In the genomic region with DNA sequence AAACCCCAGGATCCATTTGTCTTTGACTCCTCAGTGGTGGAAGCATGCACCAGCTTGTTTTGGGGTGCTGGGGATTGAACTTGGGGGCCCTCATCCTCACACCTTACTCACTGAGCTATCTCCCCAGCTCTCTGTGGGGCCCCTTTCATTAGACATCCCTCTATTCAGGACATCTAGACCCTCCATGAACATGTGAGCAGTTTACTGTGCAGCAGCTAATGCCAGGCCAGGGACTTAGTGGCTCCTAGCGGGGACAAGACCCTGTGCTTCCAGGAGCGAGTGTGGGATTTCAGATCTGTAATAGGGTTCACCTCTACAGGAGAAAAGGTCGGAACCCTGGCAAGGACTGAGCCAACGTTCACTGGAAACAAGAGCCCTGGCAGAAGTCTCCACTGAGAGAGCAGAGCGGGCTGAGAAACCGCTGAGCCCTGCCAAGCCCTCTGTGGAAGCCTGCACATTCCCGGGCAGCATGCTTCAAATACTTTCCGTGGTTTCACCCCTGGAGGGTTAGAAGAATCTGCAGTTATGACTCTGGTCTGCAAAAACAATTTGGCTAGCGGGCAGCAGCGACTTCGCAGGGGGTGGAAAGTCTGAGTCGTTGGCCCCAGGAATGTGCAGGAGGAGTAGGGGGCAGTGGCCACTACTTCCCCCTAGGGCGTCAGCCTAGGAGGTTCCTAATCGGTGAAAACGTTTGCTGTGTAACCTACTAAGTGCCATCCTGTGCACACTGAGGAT, we compare ENCODE assay signal across 9 mouse cellular contexts.
DNase-seq lines count a peak whose midpoint lies in the region; ATAC-seq lines count a peak whose summit lies in the region.
"Had no signal": no experiment of that assay in that cellular context is flagged by ENCODE, and none has a peak within 500 bp of the region (broad histone marks: within the 10 kb centered on the region; RNA-seq: fewer than 3 reads in every experiment).

No protein-coding gene starts in this region.

- H3K4me2 ChIP-seq in heart, embryonic 13.5 days: peak overlapping the region; percentile 47
- peak overlapping the region; percentile 17; the same call in 1 of the 2 replicates for H3K4me2 ChIP-seq in limb, embryonic 12.5 days
- H3K4me2 ChIP-seq in hindbrain, embryonic 14.5 days (replicated peaks): no peak overlapping the region

- peak overlapping the region; percentile 94 for H3K27ac ChIP-seq in heart, embryonic 13.5 days (replicated peaks)
- H3K27ac ChIP-seq in limb, embryonic 12.5 days: peak overlapping the region; percentile 86
- no peak overlapping the region for H3K27ac ChIP-seq in hindbrain, embryonic 14.5 days

- no peaks in the 10 kb centered on the region for H3K27me3 ChIP-seq in heart, embryonic 13.5 days (replicated peaks)
- no peaks in the 10 kb centered on the region for H3K27me3 ChIP-seq in limb, embryonic 12.5 days
- no peaks in the 10 kb centered on the region for H3K27me3 ChIP-seq in hindbrain, embryonic 14.5 days (ENCODE audit: control insufficient read depth, insufficient read depth, low read length)

- ATAC-seq in heart, embryonic 13.5 days (ENCODE audit: extremely low read depth, insufficient number of reproducible peaks, low FRiP score, low TSS enrichment): peak; percentile 74
- peak; percentile 84 for ATAC-seq in limb, embryonic 12.5 days (ENCODE audit: insufficient number of reproducible peaks, insufficient read depth, low FRiP score, low TSS enrichment, low read depth)
- ATAC-seq in hindbrain, embryonic 14.5 days (ENCODE audit: low FRiP score): no peak
- ATAC-seq in CD4-positive, CD25-positive, alpha-beta regulatory T cell, adult 4 months: no peak

- peak overlapping the region; percentile 59 for H3K9ac ChIP-seq in heart, embryonic 13.5 days
- no peak overlapping the region for H3K9ac ChIP-seq in limb, embryonic 12.5 days (replicated peaks)
- no peak overlapping the region for H3K9ac ChIP-seq in hindbrain, embryonic 14.5 days

- peaks cover 41% of the 10 kb centered on the region for H3K4me1 ChIP-seq in heart, embryonic 13.5 days
- H3K4me1 ChIP-seq in limb, embryonic 12.5 days (replicated peaks): peaks cover 20% of the 10 kb centered on the region
- H3K4me1 ChIP-seq in hindbrain, embryonic 14.5 days (replicated peaks; ENCODE audit: control insufficient read depth, insufficient read depth, low read length): no peaks in the 10 kb centered on the region
- H3K4me1 ChIP-seq: megakaryocyte, embryonic 14.5 days had no signal

- H3K36me3 ChIP-seq in heart, embryonic 13.5 days: no peaks in the 10 kb centered on the region
- no peaks in the 10 kb centered on the region for H3K36me3 ChIP-seq in limb, embryonic 12.5 days
- H3K36me3 ChIP-seq in hindbrain, embryonic 14.5 days (replicated peaks; ENCODE audit: control insufficient read depth, insufficient read depth): no peaks in the 10 kb centered on the region

- WGBS in heart, embryonic 13.5 days: 10% methylated on average over 15 of the region's 15 CpGs
- WGBS in limb, embryonic 12.5 days: 24% methylated on average over 15 of the region's 15 CpGs
- WGBS in hindbrain, embryonic 14.5 days: 60% methylated on average over 15 of the region's 15 CpGs

- peak; percentile 30 for DNase-seq in 416B (ENCODE audit: low read depth)
- DNase-seq in embryo, embryonic 10.5 days (ENCODE audit: low spot score): peak; percentile 59
- DNase-seq in right cerebral cortex, postnatal 14 days: no peak
- DNase-seq in hindbrain, embryonic 14.5 days (ENCODE audit: low spot score): no peak
- DNase-seq in cerebellum, adult 9-10 months: no peak

- H3K4me3 ChIP-seq in heart, embryonic 13.5 days: no peak overlapping the region
- H3K4me3 ChIP-seq in limb, embryonic 12.5 days (replicated peaks): no peak overlapping the region
- H3K4me3 ChIP-seq in hindbrain, embryonic 14.5 days (replicated peaks; ENCODE audit: low read length): no peak overlapping the region
- H3K4me3 ChIP-seq: megakaryocyte, embryonic 14.5 days had no signal

- no peaks in the 10 kb centered on the region for H3K9me3 ChIP-seq in heart, embryonic 13.5 days
- no peaks in the 10 kb centered on the region for H3K9me3 ChIP-seq in limb, embryonic 12.5 days
- no peaks in the 10 kb centered on the region for H3K9me3 ChIP-seq in hindbrain, embryonic 14.5 days (ENCODE audit: control insufficient read depth, low read length)

Comparison
In these comparisons a context has a peak if more than half of its experiments do, and no peak if none do; other contexts are left out.
1. DNase-seq: peak in 416B (single experiment) and embryo, embryonic 10.5 days (single experiment); none in right cerebral cortex, postnatal 14 days (single experiment), hindbrain, embryonic 14.5 days (single experiment) and cerebellum, adult 9-10 months (single experiment).
2. ATAC-seq: peak in heart, embryonic 13.5 days (single experiment) and limb, embryonic 12.5 days (single experiment); none in hindbrain, embryonic 14.5 days (single experiment) and CD4-positive, CD25-positive, alpha-beta regulatory T cell, adult 4 months (single experiment).